Mouse (Mus musculus) embryonic fibroblast, embryonic 13.5 days (primary cell): Measurements from ENCODE around the gene 5730480H06Rik.

Experiments used
- CTCF ChIP-seq: IDR thresholded peaks from 2 replicates; pipeline ENCODE4 v1.5.1; 2011; ENCODE audit warnings: mild to moderate bottlenecking, control low read depth, low read length, moderate library complexity, borderline replicate concordance; ENCODE audit not compliant: insufficient read depth
- POLR2A ChIP-seq: IDR thresholded peaks from 2 replicates; pipeline ENCODE4 v1.6.1; 2011; ENCODE audit warnings: low read depth, mild to moderate bottlenecking, control low read depth, low read length, moderate library complexity

- no peak for TF ChIP-seq CTCF
- TF ChIP-seq POLR2A = no peak
These were observed 132.5 kb downstream of the 5730480H06Rik start for GRCm38 (mm10) chr5:48460221-48460620.
